Mouse (Mus musculus): ENCODE measurements at regions not wholly inside any gene's neighbourhood (a gene's known extent, or its start where the extent isn't known, plus 50 kb on each side); places are given as distances from the start of the nearest gene placed in this dataset.

- TF ChIP-seq CTCF (IDR thresholded peaks at IDR 0.05; ENCODE audit: borderline replicate concordance, extremely low read depth, insufficient read depth, insufficient read length): no peak
- no peak for TF ChIP-seq POLR2A (IDR thresholded peaks at IDR 0.05; ENCODE audit: borderline replicate concordance, extremely low read depth, insufficient read depth, insufficient read length, poor library complexity, severe bottlenecking)
These were observed 269.7 kb downstream of the Smarca1 start for GRCm38 (mm10) chrX:47622881-47623613.

Measured in brain, embryonic 14.5 days (tissue).